Mouse (Mus musculus) kidney, embryonic 14.5 days (tissue): ENCODE results near the gene Prr18. TPM values are rescaled to one million over a fixed set of nuclear protein-coding genes. Genes with fewer than 3 reads are reported as not detected.
A peak's percentile ranks its signal among the peaks of the same experiment; 100 is the strongest.

Experiments used
- ATAC-seq: fragments of 200-750 bp; cut with Nextera tagmentation; 2 replicates; pipeline ENCODE4 v1.8.0; 2017; ENCODE audit warnings: moderate number of reproducible peaks, mild to moderate bottlenecking, moderate TSS enrichment, moderate library complexity; ENCODE audit not compliant: low FRiP score, low TSS enrichment
- H3K27ac ChIP-seq: fragments of 300-500 bp; sonication (generic); 2 replicates; pipeline ENCODE4 v1.5.1; 2014; ENCODE audit warnings: low read depth, mild to moderate bottlenecking, low read length, moderate library complexity, mixed read lengths
- H3K27me3 ChIP-seq: fragments of 300-500 bp; sonication (generic); 2 replicates; pipeline ENCODE4 v1.6.1; 2014; ENCODE audit warnings: mild to moderate bottlenecking, low read length; ENCODE audit not compliant: control insufficient read depth, insufficient read depth
- H3K36me3 ChIP-seq: fragments of 300-500 bp; sonication (generic); 2 replicates; pipeline ENCODE4 v1.6.1; 2014; ENCODE audit warnings: low read length, mixed read lengths; ENCODE audit not compliant: control insufficient read depth, insufficient read depth
- H3K4me1 ChIP-seq: fragments of 300-500 bp; sonication (generic); 2 replicates; pipeline ENCODE4 v1.6.1; 2014; ENCODE audit warnings: low read length, mixed read lengths; ENCODE audit not compliant: control insufficient read depth, insufficient read depth
- H3K4me2 ChIP-seq: fragments of 300-500 bp; sonication (generic); replicated peaks from 2 replicates; pipeline ENCODE4 v1.6.1; 2014; ENCODE audit warnings: low read depth, mild to moderate bottlenecking, low read length
- H3K4me3 ChIP-seq: fragments of 300-500 bp; sonication (generic); 2 replicates; pipeline ENCODE4 v1.5.1; 2014; ENCODE audit warnings: mild to moderate bottlenecking, low read length
- H3K9ac ChIP-seq: fragments of 300-500 bp; sonication (generic); 2 replicates; pipeline ENCODE4 v1.6.1; 2014; ENCODE audit warnings: low read depth, mild to moderate bottlenecking, low read length, moderate library complexity
- H3K9me3 ChIP-seq: fragments of 300-500 bp; sonication (generic); 2 replicates; pipeline ENCODE4 v1.6.1; 2016; ENCODE audit warnings: low read length; ENCODE audit not compliant: control insufficient read depth
- WGBS: fragments of 180-500 bp; shearing (Covaris S2); extraction: QIAGEN DNeasy Blood & Tissue Kit; methylation state at CpG from one replicate; pipeline ENCODE4 v1.1.7; 2014; 5-methylcytosine and 5-hydroxymethylcytosine counted together
- polyA plus RNA-seq: library from polyadenylated mRNA; unstranded; fragments of >200 nt; fragmentation: Nextera tagmentation; extraction: Ambion mirVana; gene quantifications from 2 replicates; pipeline ENCODE4 v1.2.1, GENCODE M21; 2014

Prr18 gene
- polyA plus RNA-seq, 1 experiment from 2014 or later: 0.43 TPM

DNA sequence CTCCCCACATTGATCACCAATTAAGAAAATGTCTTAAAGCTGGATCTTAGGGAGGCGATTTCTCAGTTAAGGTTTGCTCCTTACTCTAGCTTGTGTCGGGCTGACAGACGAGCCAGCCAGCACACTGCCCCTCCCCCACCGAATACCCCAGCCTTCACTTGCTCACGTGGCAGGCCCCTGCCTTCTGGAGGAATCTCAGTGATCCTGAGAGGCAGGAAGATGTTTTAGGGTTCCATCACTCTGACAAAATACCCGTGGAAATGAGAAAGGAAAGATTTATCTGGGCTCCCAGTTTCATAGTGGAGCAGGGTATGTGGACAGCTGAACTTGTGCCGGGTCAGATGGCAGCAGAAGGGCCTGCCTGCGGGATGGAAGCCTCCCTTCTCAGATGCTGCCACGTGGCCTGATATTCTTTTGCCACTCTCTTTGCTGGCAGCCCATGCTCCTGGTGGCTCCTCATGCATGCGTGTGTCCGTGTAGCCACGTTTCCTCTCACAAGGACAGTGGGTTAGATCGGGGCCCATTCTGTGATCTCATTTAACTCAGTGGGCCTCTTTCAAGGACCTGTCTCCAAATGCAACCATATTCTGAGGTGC, 33.5 kb downstream of the Prr18 start:
- Histone ChIP-seq H3K36me3 (no peaks in the 10 kb centered on the region), H3K27me3 (no peaks in the 10 kb centered on the region; the same call in 1 of the 2 replicates), H3K9me3 (no peaks in the 10 kb centered on the region), H3K4me2 (no peak overlapping the region), H3K9ac (no peak overlapping the region), H3K4me3 (no peak overlapping the region), H3K4me1 (peaks cover 11% of the 10 kb centered on the region; the same call in 1 of the 2 replicates), H3K27ac (no peak overlapping the region)
- ATAC-seq: no peak
- 28% methylated on average over 13 of the region's 13 CpGs for WGBS

DNA sequence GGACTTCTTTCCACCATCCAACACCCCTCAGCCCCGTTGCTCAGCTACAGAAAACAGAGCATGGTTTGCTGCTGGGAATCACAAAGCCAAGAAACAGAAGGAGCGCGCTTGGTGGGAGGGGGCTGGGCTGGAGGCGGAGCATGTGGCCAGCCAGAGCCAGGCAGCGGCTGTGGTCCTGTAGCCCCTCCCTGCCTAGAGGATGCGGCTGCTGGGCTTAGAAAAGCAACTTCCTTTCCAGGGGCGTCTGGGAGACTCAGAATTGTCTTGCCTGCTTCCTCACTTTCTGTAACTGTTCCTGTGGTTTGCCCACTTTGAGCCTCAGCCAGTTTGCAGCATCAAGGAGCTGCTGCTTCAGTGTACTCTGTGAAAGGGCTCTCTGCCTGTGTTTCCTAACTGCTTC, 34.6 kb downstream of the Prr18 start:
- H3K9ac ChIP-seq: peak overlapping the region; percentile 51; the same call in 1 of the 2 replicates
- peak; percentile 86 for ATAC-seq
- H3K4me3 ChIP-seq: peak overlapping the region; percentile 29
- 1% methylated on average over 7 of the region's 7 CpGs for WGBS
- peak overlapping the region; percentile 41 for H3K4me2 ChIP-seq
- no peaks in the 10 kb centered on the region for H3K36me3 ChIP-seq
- no peaks in the 10 kb centered on the region for H3K9me3 ChIP-seq
- H3K27me3 ChIP-seq: no peaks in the 10 kb centered on the region; the same call in 1 of the 2 replicates
- peaks cover 11% of the 10 kb centered on the region; the same call in 1 of the 2 replicates for H3K4me1 ChIP-seq
- peak overlapping the region; percentile 71 for H3K27ac ChIP-seq

DNA sequence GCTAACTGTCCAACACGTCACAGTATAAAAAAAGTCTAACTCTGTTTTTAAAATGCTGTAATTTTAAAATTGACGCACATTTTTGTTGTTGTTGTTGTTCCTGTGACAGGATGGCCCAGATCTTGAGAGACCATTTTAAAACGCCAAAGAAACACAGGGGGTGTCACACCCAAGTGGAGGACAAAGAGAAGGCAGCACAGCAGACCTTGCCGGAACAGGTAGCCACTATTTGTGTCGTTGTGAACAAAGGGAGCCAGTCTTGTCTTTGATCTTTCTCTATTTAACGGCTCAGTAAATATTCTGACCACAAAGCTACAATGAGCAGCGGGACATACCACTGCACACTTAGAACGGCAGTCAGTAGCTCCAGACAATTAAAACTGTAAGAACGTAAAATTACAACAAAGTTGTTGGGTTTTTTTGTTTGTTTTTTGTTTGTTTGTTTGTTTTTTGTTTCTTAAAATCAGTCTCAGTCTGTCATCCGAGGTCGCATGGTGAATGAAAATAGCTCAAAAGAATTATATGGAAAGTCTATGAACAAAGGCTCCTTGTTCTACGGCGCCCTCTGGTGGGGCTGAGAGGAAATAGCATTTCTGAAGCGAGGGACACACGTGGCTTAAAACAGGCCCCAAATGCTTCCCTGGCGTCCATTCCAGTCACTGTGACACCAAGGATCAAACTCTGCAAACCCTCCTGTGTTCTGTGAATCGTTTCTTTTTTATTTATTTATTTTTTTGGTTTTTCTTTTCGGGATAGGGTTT, 35.2 kb downstream of the Prr18 start:
- H3K4me1 ChIP-seq: peaks cover 11% of the 10 kb centered on the region; the same call in 1 of the 2 replicates
- H3K4me3 ChIP-seq: peak overlapping the region; percentile 29
- H3K27me3 ChIP-seq: no peaks in the 10 kb centered on the region; the same call in 1 of the 2 replicates
- peak overlapping the region; percentile 71 for H3K27ac ChIP-seq
- H3K36me3 ChIP-seq: no peaks in the 10 kb centered on the region
- 1% methylated on average over 18 of the region's 18 CpGs for WGBS
- peak overlapping the region; percentile 51 for H3K9ac ChIP-seq
- ATAC-seq: peak; percentile 35
- H3K9me3 ChIP-seq: no peaks in the 10 kb centered on the region
- peak overlapping the region; percentile 41 for H3K4me2 ChIP-seq

DNA sequence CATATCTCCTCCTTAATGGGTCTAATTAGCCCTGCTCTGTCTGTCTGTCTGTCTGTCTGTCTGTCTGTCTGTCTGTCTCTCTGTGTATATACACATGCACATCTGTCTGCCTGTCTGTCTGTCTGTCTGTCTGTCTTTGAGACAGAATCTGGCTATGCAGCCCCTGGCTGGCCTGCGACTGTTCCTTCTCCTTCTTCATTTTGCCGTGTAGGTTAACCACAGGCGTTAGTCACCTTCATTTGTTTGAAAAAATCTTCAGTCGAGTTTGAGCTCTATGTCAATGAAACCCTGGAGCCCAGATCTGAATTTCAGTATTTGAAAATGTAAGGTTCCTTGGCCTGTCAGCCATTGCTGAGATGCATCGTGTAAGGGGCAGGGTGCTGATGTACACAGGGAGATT, 40.0 kb downstream of the Prr18 start:
- Histone ChIP-seq H3K36me3 (no peaks in the 10 kb centered on the region), H3K27me3 (no peaks in the 10 kb centered on the region), H3K4me1 (no peaks in the 10 kb centered on the region), H3K9ac (no peak overlapping the region), H3K27ac (no peak overlapping the region), H3K9me3 (no peaks in the 10 kb centered on the region; the same call in 1 of the 2 replicates), H3K4me3 (no peak overlapping the region), H3K4me2 (no peak overlapping the region)
- 62% methylated on average over 5 of the region's 5 CpGs for WGBS
- no peak for ATAC-seq

DNA sequence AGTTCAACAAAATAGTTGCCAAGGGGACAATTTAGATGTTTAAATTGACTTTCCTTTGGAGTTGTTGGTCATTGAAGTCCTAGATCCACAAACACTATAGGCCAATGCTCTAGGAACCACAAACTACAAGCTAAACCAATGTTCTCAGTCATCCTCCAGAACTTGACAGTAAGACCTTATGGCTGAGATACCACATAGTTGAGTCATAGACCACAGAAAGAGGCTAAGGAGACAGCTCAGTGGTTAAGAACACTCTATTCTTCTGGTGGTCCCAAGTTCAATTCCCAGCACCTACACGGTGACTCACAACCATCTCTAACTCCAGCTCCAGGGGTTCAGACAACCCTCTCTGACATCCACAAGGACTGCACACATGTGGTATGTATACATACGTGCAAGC, 48.2 kb downstream of the Prr18 start:
- WGBS: 94% methylated on average over 2 of the region's 2 CpGs
- no peak overlapping the region for H3K4me2 ChIP-seq
- peaks cover 30% of the 10 kb centered on the region for H3K27me3 ChIP-seq
- no peaks in the 10 kb centered on the region for H3K36me3 ChIP-seq
- H3K4me3 ChIP-seq: no peak overlapping the region
- H3K4me1 ChIP-seq: peaks cover 4% of the 10 kb centered on the region; the same call in 1 of the 2 replicates
- H3K9ac ChIP-seq: no peak overlapping the region
- H3K27ac ChIP-seq: no peak overlapping the region
- no peaks in the 10 kb centered on the region; the same call in 1 of the 2 replicates for H3K9me3 ChIP-seq
- ATAC-seq: no peak

DNA sequence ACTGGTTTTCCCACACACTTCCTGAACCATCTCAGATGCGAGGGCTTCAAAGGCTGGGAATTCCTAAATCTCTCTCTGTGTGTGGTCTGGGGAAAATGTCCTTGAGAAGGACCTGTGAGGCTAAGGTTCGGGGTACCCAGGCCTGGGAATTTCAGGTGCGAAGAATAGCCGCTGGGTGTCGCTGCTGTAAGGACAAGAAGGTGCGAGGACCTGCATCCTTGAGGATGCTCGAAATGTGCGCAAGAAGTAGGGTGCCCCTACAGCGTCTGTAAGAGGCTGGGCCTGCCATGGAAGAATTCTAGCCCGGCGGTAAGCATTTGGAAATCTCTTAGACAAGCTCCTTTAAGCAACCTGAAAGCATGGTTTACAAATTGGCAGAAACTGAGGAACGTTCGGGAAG, 51.2 kb downstream of the Prr18 start:
- Histone ChIP-seq H3K27me3 (peaks cover 38% of the 10 kb centered on the region), H3K9me3 (no peaks in the 10 kb centered on the region), H3K4me1 (peaks cover 4% of the 10 kb centered on the region; the same call in 1 of the 2 replicates), H3K4me3 (no peak overlapping the region; the same call in 1 of the 2 replicates), H3K27ac (no peak overlapping the region), H3K9ac (no peak overlapping the region), H3K4me2 (no peak overlapping the region), H3K36me3 (no peaks in the 10 kb centered on the region)
- ATAC-seq: no peak
- 2% methylated on average over 13 of the region's 13 CpGs for WGBS

DNA sequence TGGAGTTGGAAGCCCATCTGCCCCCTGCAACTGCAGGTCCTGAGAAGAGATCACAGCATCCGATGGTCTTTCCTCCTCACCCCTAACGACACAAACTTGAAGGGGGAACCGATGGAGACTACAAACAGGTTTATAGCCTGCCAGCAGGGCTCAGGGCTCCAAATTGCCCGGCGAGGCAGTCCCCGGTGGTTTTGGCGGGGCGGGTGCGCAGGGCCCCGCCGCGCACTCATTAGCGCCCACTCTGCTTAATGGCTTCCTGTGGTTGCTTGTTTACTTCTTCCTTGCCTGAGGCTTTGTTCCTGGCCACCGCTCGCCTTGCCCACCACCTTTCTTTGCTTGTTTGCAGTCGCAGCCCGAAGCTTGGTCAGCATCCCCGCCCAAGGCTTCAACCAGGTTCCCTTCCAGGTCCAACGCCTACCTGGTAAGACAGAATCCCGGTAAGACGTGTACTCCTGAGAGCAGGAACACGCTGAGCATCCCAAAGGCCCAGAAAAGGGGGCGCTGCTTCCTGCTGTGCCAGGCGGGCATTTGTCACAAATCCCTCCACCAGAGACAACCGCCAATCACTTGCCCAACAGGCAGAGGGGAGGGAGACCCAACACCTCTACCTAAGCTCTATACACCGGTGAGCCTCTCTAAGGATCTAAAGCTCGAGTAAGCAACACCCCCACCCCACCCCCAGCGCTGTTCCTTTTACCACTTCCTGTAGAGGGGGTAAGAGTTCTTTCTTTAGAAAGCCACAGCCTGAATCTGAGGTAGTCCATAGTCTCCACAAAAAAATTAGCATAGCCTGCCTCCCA, 51.9 kb downstream of the Prr18 start:
- Histone ChIP-seq H3K9ac (no peak overlapping the region), H3K9me3 (no peaks in the 10 kb centered on the region), H3K27ac (no peak overlapping the region), H3K4me3 (peak overlapping the region; percentile 28), H3K4me1 (peaks cover 4% of the 10 kb centered on the region; the same call in 1 of the 2 replicates), H3K36me3 (no peaks in the 10 kb centered on the region), H3K4me2 (peak overlapping the region; percentile 39), H3K27me3 (peaks cover 38% of the 10 kb centered on the region)
- 0% methylated on average over 28 of the region's 28 CpGs for WGBS
- ATAC-seq: no peak

DNA sequence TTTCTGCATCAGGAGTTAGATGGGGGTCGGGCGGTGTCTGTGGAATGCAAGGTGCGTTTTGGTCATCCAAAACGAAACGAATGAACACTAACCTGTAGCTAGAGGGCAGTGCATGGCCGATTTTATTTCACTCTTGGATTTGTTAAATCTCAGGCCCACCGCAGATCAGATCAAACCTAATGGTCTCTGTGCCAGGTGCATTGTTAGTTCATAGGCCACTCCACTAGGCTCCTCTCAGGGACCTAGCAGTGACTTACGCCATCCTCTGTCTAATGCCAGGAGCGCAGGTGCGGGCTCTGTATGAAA, 52.5 kb downstream of the Prr18 start:
- no peak overlapping the region for H3K9ac ChIP-seq
- no peaks in the 10 kb centered on the region for H3K36me3 ChIP-seq
- no peak overlapping the region for H3K27ac ChIP-seq
- peak overlapping the region; percentile 39; the same call in 1 of the 2 replicates for H3K4me2 ChIP-seq
- H3K9me3 ChIP-seq: no peaks in the 10 kb centered on the region
- H3K4me3 ChIP-seq: no peak overlapping the region
- ATAC-seq: no peak
- 4% methylated on average over 10 of the region's 10 CpGs for WGBS
- H3K4me1 ChIP-seq: peaks cover 4% of the 10 kb centered on the region; the same call in 1 of the 2 replicates
- peaks cover 38% of the 10 kb centered on the region for H3K27me3 ChIP-seq
